Comparison of ENCODE assay signal across 10 mouse cellular contexts in the genomic region with DNA sequence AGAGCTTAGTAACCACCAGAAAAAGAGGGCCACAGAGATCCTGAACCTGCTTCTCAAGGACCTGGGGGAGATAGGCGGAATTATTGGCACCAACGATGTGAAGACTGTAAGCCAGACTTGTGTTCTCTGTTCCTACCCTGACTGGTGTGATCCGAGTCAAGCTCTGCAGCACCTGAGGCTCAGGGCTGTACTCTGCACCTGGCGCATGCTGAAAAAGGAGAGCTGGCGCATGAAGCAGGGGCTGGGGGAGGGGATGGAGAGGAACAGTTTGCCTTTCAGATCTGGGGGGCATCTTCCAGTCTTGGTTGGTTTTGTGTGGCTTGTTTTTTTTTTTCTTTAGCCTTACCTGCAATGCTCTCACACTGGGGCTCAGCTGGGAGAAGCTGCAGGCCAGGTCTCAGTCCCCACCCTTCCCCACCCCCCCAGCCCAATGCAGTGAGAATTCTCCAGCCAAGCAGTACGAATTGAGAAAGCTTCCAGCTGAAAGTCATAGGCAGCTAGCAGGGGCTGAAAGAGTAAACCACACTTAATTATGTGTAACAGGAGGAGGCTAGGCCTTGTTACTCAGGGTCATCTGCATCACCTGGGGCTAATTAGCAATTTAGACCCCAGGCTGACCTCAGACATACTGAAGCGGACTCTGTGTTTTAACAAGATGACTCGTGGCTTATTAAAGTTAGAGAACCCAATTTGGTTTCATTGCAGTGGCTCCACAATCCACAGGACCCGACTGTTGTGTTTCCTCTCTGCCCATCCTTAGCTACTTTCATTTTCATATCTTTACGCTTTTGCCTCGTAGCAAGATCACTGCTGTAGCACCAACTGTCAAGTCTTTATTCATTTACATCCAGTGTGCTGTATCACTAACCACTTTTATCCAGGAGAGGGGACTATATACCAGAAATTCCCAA. TPM values are rescaled to one million over a fixed set of nuclear protein-coding genes. Genes with fewer than 3 reads are reported as not detected.
DNase-seq lines count a peak whose midpoint lies in the region; ATAC-seq lines count a peak whose summit lies in the region.
"Had no signal": no experiment of that assay in that cellular context is flagged by ENCODE, and none has a peak within 500 bp of the region (broad histone marks: within the 10 kb centered on the region; RNA-seq: fewer than 3 reads in every experiment).

No protein-coding gene starts in this region.

- H3K27me3 ChIP-seq in midbrain, embryonic 14.5 days (ENCODE audit: control insufficient read depth, insufficient read depth, low read length) = no peaks in the 10 kb centered on the region
- H3K27me3 ChIP-seq in midbrain, embryonic 10.5 days (ENCODE audit: low read depth, poor library complexity, severe bottlenecking) = no peaks in the 10 kb centered on the region
- no peaks in the 10 kb centered on the region for H3K27me3 ChIP-seq in limb, embryonic 12.5 days

- peak; percentile 69 for DNase-seq in embryo, embryonic 10 days (ENCODE audit: low spot score)
- DNase-seq in embryo, embryonic 9.5 days (ENCODE audit: extremely low spot score) = no peak
- no peak for DNase-seq in midbrain, embryonic 14.5 days
- no peak for DNase-seq in midbrain, embryonic 10.5 days (ENCODE audit: low spot score)
- DNase-seq in thymus, postnatal 25 days = peak; percentile 45
- no peak for DNase-seq in urinary bladder, postnatal 25 days (ENCODE audit: low spot score)
- no peak for DNase-seq in adrenal gland, postnatal 14 days
- DNase-seq: gastrocnemius, postnatal 10 days had no signal

- no peaks in the 10 kb centered on the region for H3K9me3 ChIP-seq in midbrain, embryonic 14.5 days (ENCODE audit: control insufficient read depth, low read length)
- H3K9me3 ChIP-seq in midbrain, embryonic 10.5 days (replicated peaks) = no peaks in the 10 kb centered on the region
- H3K9me3 ChIP-seq in limb, embryonic 12.5 days = no peaks in the 10 kb centered on the region

- ATAC-seq in midbrain, embryonic 14.5 days (ENCODE audit: low FRiP score, low TSS enrichment) = no peak
- peak; percentile 57; the same call in 1 of the 2 replicates for ATAC-seq in limb, embryonic 12.5 days (ENCODE audit: insufficient number of reproducible peaks, insufficient read depth, low FRiP score, low TSS enrichment, low read depth)

- peaks cover 81% of the 10 kb centered on the region for H3K36me3 ChIP-seq in midbrain, embryonic 14.5 days (ENCODE audit: control insufficient read depth, insufficient read depth, low read length)
- peaks cover 88% of the 10 kb centered on the region for H3K36me3 ChIP-seq in midbrain, embryonic 10.5 days
- peaks cover 27% of the 10 kb centered on the region; the same call in 1 of the 2 replicates for H3K36me3 ChIP-seq in limb, embryonic 12.5 days

- 75% methylated on average over 11 of the region's 11 CpGs for WGBS in midbrain, embryonic 14.5 days
- 67% methylated on average over 11 of the region's 11 CpGs for WGBS in midbrain, embryonic 10.5 days
- 17% methylated on average over 11 of the region's 11 CpGs for WGBS in limb, embryonic 12.5 days

- H3K9ac ChIP-seq in midbrain, embryonic 14.5 days (replicated peaks; ENCODE audit: low read length) = no peak overlapping the region
- no peak overlapping the region; the same call in 1 of the 2 replicates for H3K9ac ChIP-seq in limb, embryonic 12.5 days (replicated peaks)

- 0 out of 2 replicates have a peak overlapping the region, but pooled peaks have one; percentile 27 for H3K27ac ChIP-seq in midbrain, embryonic 14.5 days (replicated peaks; ENCODE audit: low read depth, low read length)
- no peak overlapping the region for H3K27ac ChIP-seq in midbrain, embryonic 10.5 days (replicated peaks)
- peak overlapping the region; percentile 65 for H3K27ac ChIP-seq in limb, embryonic 12.5 days

- H3K4me1 ChIP-seq in midbrain, embryonic 14.5 days (ENCODE audit: control insufficient read depth, insufficient read depth, low read length) = no peaks in the 10 kb centered on the region
- no peaks in the 10 kb centered on the region for H3K4me1 ChIP-seq in midbrain, embryonic 10.5 days
- H3K4me1 ChIP-seq in limb, embryonic 12.5 days (replicated peaks) = peaks cover 56% of the 10 kb centered on the region

- H3K4me2 ChIP-seq in midbrain, embryonic 14.5 days (ENCODE audit: low read length) = no peak overlapping the region
- H3K4me2 ChIP-seq in limb, embryonic 12.5 days = peak overlapping the region; percentile 42

- H3K4me3 ChIP-seq in midbrain, embryonic 14.5 days (replicated peaks; ENCODE audit: low read depth, low read length) = no peak overlapping the region
- H3K4me3 ChIP-seq in midbrain, embryonic 10.5 days = no peak overlapping the region
- H3K4me3 ChIP-seq in limb, embryonic 12.5 days (replicated peaks) = 0 out of 2 replicates have a peak overlapping the region, but pooled peaks have one; percentile 6

RNA-seq across cellular contexts. Expression of a gene that starts 54.5 kb away (rescaled TPM):
- polyA plus RNA-seq in midbrain, embryonic 14.5 days (2014; fragmentation: Nextera tagmentation; extraction: Ambion mirVana) = 8.7 and 9.7 TPM in 2 replicates
- 0.53 and 0.93 TPM in 2 replicates for polyA plus RNA-seq in midbrain, embryonic 10.5 days (2016; fragmentation: Nextera tagmentation; extraction: Ambion mirVana)
- polyA plus RNA-seq in limb, embryonic 12.5 days (2016; fragmentation: Nextera tagmentation; extraction: Ambion mirVana) = 7.2 and 7.3 TPM in 2 replicates
- 0.15 TPM in 1 of 2 replicates, not detected in the other for total RNA-seq in adrenal gland, postnatal 14 days (2021)
- total RNA-seq: liver, adult 2 months had no signal
- polyA plus RNA-seq: liver, adult 2 months had no signal

Comparison
In these comparisons a context has a peak if more than half of its experiments do, and no peak if none do; other contexts are left out.
1. DNase-seq: peak in embryo, embryonic 10 days (single experiment) and thymus, postnatal 25 days (single experiment); none in embryo, embryonic 9.5 days (single experiment), midbrain, embryonic 14.5 days (single experiment), midbrain, embryonic 10.5 days (single experiment), urinary bladder, postnatal 25 days (single experiment) and adrenal gland, postnatal 14 days (single experiment).